Mouse (Mus musculus) hindbrain, embryonic 13.5 days (tissue): ENCODE results near the gene Selplg. TPM values are rescaled to one million over a fixed set of nuclear protein-coding genes. Genes with fewer than 3 reads are reported as not detected.

Source experiments
- ATAC-seq: fragments of 200-750 bp; cut with Nextera tagmentation; 2 replicates; pipeline ENCODE4 v1.8.0; 2017; ENCODE audit warnings: moderate TSS enrichment; ENCODE audit not compliant: low FRiP score
- H3K27ac ChIP-seq: fragments of 300-500 bp; sonication (generic); 2 replicates; pipeline ENCODE4 v1.5.1; 2015; ENCODE audit warnings: inconsistent platforms, mild to moderate bottlenecking, moderate library complexity
- H3K27me3 ChIP-seq: fragments of 300-500 bp; sonication (generic); 2 replicates; pipeline ENCODE4 v1.6.1; 2015; ENCODE audit warnings: mild to moderate bottlenecking, inconsistent platforms
- H3K36me3 ChIP-seq: fragments of 300-500 bp; sonication (generic); 2 replicates; pipeline ENCODE4 v1.6.1; 2015; ENCODE audit warnings: mild to moderate bottlenecking, inconsistent platforms
- H3K4me1 ChIP-seq: fragments of 300-500 bp; sonication (generic); replicated peaks from 2 replicates; pipeline ENCODE4 v1.6.1; 2015; ENCODE audit warnings: inconsistent platforms
- H3K4me2 ChIP-seq: fragments of 300-500 bp; sonication (generic); 2 replicates; pipeline ENCODE4 v1.6.1; 2015; ENCODE audit warnings: inconsistent platforms, mild to moderate bottlenecking, moderate library complexity
- H3K4me3 ChIP-seq: fragments of 300-500 bp; sonication (generic); 2 replicates; pipeline ENCODE4 v1.5.1; 2015; ENCODE audit warnings: mild to moderate bottlenecking, inconsistent platforms
- H3K9ac ChIP-seq: fragments of 300-500 bp; sonication (generic); 2 replicates; pipeline ENCODE4 v1.6.1; 2015; ENCODE audit warnings: mild to moderate bottlenecking, inconsistent platforms
- H3K9me3 ChIP-seq: fragments of 300-500 bp; sonication (generic); 2 replicates; pipeline ENCODE4 v1.6.1; 2016; ENCODE audit warnings: inconsistent platforms
- WGBS: fragments of 180-500 bp; shearing (Covaris S2); methylation state at CpG from one replicate; pipeline ENCODE4 v1.1.7; 2015; 5-methylcytosine and 5-hydroxymethylcytosine counted together
- polyA plus RNA-seq: library from polyadenylated mRNA; unstranded; fragments of >200 nt; fragmentation: Nextera tagmentation; extraction: Ambion mirVana; gene quantifications from 2 replicates; pipeline ENCODE4 v1.2.1, GENCODE M21; 2015

Selplg gene
- polyA plus RNA-seq, 1 experiment from 2014 or later, result 1.7 TPM

DNA sequence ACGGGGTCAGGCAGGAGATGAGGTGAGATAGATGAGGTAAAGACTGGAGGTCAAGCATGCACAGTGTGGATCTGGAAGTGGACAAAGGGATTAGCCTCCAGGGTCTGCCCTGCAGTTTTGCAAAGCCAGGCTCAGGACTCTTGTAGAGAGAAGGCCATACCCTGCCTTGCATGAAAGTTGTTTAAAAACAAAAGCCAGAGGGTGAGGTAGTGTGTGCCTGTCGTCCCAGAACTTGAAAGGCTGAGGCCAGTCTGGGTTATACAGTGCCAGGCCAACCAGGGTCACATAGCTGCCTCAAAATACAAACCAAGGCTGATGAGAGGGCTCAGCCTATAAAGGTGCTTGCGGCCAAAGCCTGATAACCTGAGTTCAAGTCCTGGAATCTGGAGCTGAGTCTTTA, 703 bp downstream of the Selplg start:
- WGBS, result 69% methylated on average over 3 of the region's 3 CpGs
- Histone ChIP-seq H3K9me3 (no peaks in the 10 kb centered on the region), H3K9ac (no peak overlapping the region), H3K27me3 (no peaks in the 10 kb centered on the region), H3K36me3 (no peaks in the 10 kb centered on the region), H3K4me2 (no peak overlapping the region), H3K27ac (no peak overlapping the region), H3K4me1 (0 out of 2 replicates have a peak, but pooled peaks cover 7% of the 10 kb centered on the region), H3K4me3 (no peak overlapping the region)
- no peak for ATAC-seq

DNA sequence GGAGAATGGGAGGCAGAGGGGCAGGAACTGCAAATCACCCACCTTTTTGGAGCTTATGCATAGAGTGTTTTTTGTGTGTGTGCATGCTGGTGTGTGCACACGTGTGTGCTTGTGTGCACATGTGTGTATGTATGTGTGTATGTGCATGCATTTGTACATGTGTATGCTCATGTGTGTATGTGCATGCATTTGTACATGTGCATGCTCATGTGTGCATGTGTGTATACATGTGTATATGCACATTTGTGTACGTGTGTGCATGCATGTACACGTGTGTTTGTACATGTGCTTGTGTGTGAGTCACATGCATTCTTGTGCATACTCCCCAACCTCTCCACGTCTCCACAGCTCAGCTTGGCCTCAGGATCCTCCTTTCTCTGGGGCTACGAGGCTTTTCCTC, 1.6 kb downstream of the Selplg start:
- H3K27ac ChIP-seq, result no peak overlapping the region
- 0 out of 2 replicates have a peak, but pooled peaks cover 7% of the 10 kb centered on the region for H3K4me1 ChIP-seq
- no peak overlapping the region for H3K9ac ChIP-seq
- H3K4me2 ChIP-seq, result no peak overlapping the region
- 91% methylated on average over 5 of the region's 5 CpGs for WGBS
- no peak overlapping the region for H3K4me3 ChIP-seq
- no peaks in the 10 kb centered on the region for H3K27me3 ChIP-seq
- no peaks in the 10 kb centered on the region for H3K9me3 ChIP-seq
- no peaks in the 10 kb centered on the region for H3K36me3 ChIP-seq
- ATAC-seq, result no peak

DNA sequence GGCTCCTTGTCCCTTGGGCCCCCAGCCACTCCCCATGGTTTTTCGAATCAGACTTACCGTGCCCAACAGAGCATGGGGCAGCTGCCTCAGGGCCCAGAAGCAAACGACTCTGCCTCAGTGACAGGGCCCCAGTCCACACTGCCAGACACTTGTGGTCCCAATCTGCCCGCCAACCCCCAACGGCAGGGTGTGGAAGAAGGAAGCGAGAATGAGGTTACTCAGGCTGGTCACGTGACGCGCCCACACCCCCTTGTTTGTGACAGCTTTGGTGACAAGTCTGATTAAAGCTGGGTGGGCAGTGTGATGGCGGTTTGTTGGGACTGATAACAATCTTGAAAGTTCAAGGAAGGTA, 2.2 kb downstream of the Selplg start:
- Histone ChIP-seq H3K4me2 (no peak overlapping the region), H3K36me3 (no peaks in the 10 kb centered on the region), H3K4me1 (0 out of 2 replicates have a peak, but pooled peaks cover 7% of the 10 kb centered on the region), H3K4me3 (no peak overlapping the region), H3K9ac (no peak overlapping the region), H3K27me3 (no peaks in the 10 kb centered on the region), H3K9me3 (no peaks in the 10 kb centered on the region), H3K27ac (no peak overlapping the region)
- 70% methylated on average over 10 of the region's 10 CpGs for WGBS
- no peak for ATAC-seq

DNA sequence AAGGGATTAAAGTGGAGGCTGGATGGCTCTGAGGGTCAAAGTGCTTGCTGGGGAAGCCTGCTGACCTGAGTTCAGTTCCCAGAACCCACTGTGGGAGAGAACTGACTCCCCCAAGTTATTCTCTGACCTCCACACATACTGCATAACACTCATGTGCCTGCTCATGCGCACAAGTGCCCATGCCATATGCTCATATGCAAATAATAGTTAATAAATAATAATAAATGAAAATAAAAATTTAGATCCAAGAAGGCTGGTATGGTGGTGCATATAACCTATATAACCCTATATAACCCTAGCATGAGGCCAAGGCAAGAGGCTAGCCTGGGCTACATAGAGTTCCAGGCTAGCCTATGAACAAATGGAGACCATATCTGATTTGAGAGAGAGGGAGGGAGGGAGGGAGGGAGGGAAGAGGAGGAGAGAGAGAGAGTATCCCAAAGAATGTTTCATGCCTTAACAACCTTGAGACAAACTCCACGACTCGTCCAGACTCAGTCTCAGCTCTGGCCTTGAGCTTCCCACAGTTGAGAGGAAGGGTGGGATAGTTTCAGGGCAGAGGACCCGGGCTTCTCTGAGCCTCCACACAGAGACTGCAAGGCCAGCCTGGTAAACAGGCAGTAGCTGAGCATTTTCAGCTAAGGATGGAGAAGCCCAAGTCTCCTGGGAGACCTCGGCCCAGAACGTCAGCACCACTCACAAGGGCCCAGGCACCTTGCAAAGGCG, 2.7 kb downstream of the Selplg start:
- no peak overlapping the region for H3K9ac ChIP-seq
- ATAC-seq, result no peak
- no peak overlapping the region for H3K27ac ChIP-seq
- H3K4me1 ChIP-seq, result 0 out of 2 replicates have a peak, but pooled peaks cover 7% of the 10 kb centered on the region
- no peak overlapping the region for H3K4me2 ChIP-seq
- H3K36me3 ChIP-seq, result no peaks in the 10 kb centered on the region
- H3K4me3 ChIP-seq, result no peak overlapping the region
- WGBS, result 80% methylated on average over 7 of the region's 7 CpGs
- no peaks in the 10 kb centered on the region for H3K9me3 ChIP-seq
- no peaks in the 10 kb centered on the region for H3K27me3 ChIP-seq

DNA sequence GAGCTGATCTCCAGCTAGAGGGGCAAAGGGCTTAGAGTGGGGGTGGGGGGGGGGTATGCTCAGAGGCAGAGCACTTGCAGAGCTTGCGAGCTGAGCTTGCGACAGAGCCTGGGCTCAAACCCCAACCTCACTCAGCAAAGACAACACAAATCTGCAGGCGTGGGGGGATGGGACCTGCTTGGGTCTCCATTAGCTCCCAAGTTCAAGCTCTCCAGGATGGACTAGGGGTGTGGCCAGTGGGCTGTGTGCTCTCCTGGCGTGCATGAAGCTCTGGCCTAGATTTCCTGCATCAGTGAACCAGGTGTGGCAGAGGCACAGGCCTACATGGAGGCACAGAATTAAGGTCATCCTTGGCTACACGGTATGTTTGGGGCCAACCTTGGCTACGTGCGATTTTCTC, 4.0 kb downstream of the Selplg start:
- H3K4me3 ChIP-seq, result no peak overlapping the region
- 0 out of 2 replicates have a peak, but pooled peaks cover 7% of the 10 kb centered on the region for H3K4me1 ChIP-seq
- no peaks in the 10 kb centered on the region for H3K27me3 ChIP-seq
- H3K9me3 ChIP-seq, result no peaks in the 10 kb centered on the region
- H3K4me2 ChIP-seq, result no peak overlapping the region
- H3K36me3 ChIP-seq, result no peaks in the 10 kb centered on the region
- no peak overlapping the region for H3K9ac ChIP-seq
- 61% methylated on average over 7 of the region's 7 CpGs for WGBS
- H3K27ac ChIP-seq, result no peak overlapping the region
- ATAC-seq, result no peak

DNA sequence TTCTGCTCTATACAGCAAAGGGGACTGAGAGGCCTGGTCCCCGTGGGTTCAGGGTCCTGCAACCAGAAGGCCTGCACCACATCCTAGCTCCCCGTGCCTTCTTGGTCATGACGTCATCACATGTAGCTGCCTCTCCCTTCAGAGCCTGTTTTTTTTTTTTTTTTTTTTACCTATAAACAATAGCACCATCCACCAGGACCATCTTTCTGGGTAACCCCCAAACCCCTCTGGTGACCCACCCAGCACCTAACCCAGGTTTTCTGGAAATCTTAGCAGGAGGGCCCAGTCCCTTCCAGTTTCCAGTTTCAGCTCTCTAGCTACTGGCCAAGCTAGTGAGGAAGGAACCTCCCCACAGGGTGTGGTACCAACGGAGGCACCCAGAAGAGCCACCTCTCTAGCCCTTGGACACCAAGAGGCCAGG, 4.4 kb downstream of the Selplg start:
- Histone ChIP-seq H3K4me3 (no peak overlapping the region), H3K4me1 (0 out of 2 replicates have a peak, but pooled peaks cover 7% of the 10 kb centered on the region), H3K27me3 (no peaks in the 10 kb centered on the region), H3K9me3 (no peaks in the 10 kb centered on the region), H3K27ac (no peak overlapping the region), H3K4me2 (no peak overlapping the region), H3K36me3 (no peaks in the 10 kb centered on the region), H3K9ac (no peak overlapping the region)
- no peak for ATAC-seq
- 66% methylated on average over 4 of the region's 4 CpGs for WGBS

DNA sequence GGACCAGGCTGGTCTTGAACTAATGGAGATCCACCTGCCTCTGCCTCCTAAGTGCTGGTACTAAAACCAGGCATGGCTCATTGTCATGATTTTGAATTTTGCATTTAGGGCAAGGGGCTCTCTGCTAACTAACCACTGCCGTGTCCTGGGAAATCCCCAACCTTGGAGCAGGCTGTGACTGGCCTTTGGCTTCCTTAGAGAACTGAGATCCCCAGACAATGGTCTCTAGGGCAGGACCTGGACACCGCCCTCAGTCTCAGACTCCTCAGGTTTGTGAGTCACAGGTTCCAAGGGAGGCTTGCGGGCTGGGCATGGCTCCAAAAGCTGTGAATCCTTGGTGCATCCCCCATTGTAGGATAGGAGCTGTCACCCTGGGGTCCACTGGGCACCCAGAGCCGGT, 5.8 kb downstream of the Selplg start:
- Histone ChIP-seq H3K4me1 (no peaks in the 10 kb centered on the region), H3K4me3 (no peak overlapping the region), H3K4me2 (no peak overlapping the region), H3K27me3 (no peaks in the 10 kb centered on the region), H3K9me3 (no peaks in the 10 kb centered on the region), H3K36me3 (no peaks in the 10 kb centered on the region), H3K27ac (no peak overlapping the region), H3K9ac (no peak overlapping the region)
- ATAC-seq, result no peak
- WGBS, result 95% methylated on average over 4 of the region's 4 CpGs

DNA sequence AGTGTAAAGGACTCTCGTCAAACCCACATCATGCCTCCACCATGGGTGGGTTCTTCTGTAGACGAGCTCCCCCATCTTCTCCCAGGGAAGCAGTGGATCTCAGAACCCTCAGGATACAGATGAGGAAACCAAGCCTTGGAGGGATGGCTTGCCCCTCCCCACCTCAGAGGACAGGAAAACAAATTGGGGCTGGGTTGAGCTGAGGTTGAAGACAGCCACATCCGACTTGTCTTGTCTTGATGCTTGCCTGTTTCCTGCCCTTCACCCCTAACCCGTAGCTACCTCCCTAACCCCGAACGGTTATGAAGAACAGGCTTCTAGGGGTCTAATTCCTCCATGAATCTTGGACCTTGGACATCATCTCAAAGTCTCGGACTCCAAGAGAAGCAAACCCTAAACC, 6.9 kb downstream of the Selplg start:
- no peaks in the 10 kb centered on the region for H3K36me3 ChIP-seq
- WGBS, result 89% methylated on average over 7 of the region's 7 CpGs

DNA sequence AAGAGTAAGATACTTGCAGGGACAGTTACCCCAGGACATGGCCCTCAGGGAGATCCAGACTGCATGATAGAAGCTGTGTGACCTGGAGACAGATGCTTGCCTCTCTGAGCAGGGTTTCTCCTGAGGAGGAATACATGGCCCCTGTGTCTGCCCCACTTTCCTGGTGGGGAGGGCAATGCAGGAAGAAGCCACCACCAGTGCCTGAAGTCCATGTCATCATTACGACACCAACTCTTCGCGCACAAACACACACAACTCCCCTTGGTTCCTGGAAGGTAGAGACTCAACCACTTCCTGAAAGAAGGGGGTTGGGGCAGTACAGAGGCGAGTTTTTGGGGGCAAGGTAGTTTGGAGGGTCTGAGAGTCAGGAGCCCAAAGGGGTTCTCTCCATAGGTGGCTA, 8.2 kb downstream of the Selplg start:
- no peaks in the 10 kb centered on the region for H3K4me1 ChIP-seq
- no peak overlapping the region for H3K9ac ChIP-seq
- H3K4me3 ChIP-seq, result no peak overlapping the region
- no peak for ATAC-seq
- H3K4me2 ChIP-seq, result no peak overlapping the region
- H3K9me3 ChIP-seq, result no peaks in the 10 kb centered on the region
- no peaks in the 10 kb centered on the region for H3K27me3 ChIP-seq
- WGBS, result 92% methylated on average over 4 of the region's 4 CpGs
- H3K27ac ChIP-seq, result no peak overlapping the region
- no peaks in the 10 kb centered on the region for H3K36me3 ChIP-seq

More for the DNA sequence above, 6.9 kb downstream of the Selplg start:
- H3K4me2 ChIP-seq, result no peak overlapping the region
- no peak overlapping the region for H3K9ac ChIP-seq
- no peaks in the 10 kb centered on the region for H3K4me1 ChIP-seq
- H3K27me3 ChIP-seq, result no peaks in the 10 kb centered on the region
- ATAC-seq, result no peak
- H3K27ac ChIP-seq, result no peak overlapping the region
- H3K4me3 ChIP-seq, result no peak overlapping the region
- no peaks in the 10 kb centered on the region for H3K9me3 ChIP-seq

DNA sequence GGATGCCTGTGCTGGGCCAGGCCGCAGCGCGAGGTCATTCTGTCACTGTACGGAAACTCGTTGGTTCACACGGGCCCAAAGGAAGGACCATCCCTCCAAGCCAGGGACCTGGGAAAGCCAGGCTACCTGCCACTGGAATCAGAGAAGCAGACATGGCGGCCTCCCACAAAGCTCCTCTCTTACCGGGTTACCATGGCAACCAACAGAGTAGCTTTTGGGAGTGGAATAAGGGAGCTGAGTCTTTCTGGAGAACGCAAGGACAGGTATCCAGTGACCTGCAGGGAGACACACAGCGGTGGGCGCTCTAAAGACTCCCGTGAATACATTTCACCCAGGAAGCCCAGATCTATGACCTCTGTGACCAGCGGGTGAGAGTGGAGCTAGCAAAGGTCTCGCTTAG, 13.9 kb downstream of the Selplg start:
- Histone ChIP-seq H3K27me3 (peaks cover 11% of the 10 kb centered on the region; the same call in 1 of the 2 replicates), H3K4me1 (0 out of 2 replicates have a peak, but pooled peaks cover 4% of the 10 kb centered on the region), H3K27ac (no peak overlapping the region), H3K4me3 (no peak overlapping the region), H3K36me3 (no peaks in the 10 kb centered on the region), H3K9ac (no peak overlapping the region), H3K4me2 (no peak overlapping the region), H3K9me3 (no peaks in the 10 kb centered on the region)
- WGBS, result 69% methylated on average over 14 of the region's 14 CpGs
- ATAC-seq, result no peak

DNA sequence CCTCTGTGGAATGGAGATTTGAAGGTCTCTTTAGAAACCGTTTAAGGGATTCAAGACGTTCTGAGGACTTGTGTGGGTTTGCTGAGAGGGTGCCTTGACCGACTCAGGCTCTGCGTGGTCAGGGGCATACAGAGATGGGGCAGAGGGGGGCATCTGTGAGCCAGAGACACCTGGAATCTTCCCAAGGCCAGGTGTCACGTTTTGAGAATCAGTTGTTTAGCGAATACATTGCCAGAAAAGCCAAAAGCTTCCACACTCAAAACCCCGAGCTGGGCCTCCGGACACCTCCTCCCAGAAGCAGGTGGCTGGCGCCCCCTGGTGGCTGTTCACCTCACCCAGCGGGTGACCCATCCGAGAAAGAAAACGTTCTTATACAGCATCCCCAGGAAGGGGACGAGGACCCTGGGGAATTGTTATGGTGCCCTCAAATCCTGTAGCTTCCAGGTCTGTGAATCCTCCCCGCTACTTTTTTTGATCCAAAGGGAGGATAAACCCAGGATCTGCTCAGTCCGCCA, 16.7 kb downstream of the Selplg start:
- H3K4me3 ChIP-seq, result no peak overlapping the region
- peak overlapping the region; percentile 44 for H3K9ac ChIP-seq
- H3K4me1 ChIP-seq, result 0 out of 2 replicates have a peak, but pooled peaks cover 4% of the 10 kb centered on the region
- peak overlapping the region; percentile 25; the same call in 1 of the 2 replicates for H3K4me2 ChIP-seq
- H3K9me3 ChIP-seq, result peaks cover 7% of the 10 kb centered on the region
- no peak overlapping the region for H3K27ac ChIP-seq
- 11% methylated on average over 15 of the region's 15 CpGs for WGBS
- H3K27me3 ChIP-seq, result peaks cover 11% of the 10 kb centered on the region; the same call in 1 of the 2 replicates
- no peaks in the 10 kb centered on the region for H3K36me3 ChIP-seq
- ATAC-seq, result no peak

DNA sequence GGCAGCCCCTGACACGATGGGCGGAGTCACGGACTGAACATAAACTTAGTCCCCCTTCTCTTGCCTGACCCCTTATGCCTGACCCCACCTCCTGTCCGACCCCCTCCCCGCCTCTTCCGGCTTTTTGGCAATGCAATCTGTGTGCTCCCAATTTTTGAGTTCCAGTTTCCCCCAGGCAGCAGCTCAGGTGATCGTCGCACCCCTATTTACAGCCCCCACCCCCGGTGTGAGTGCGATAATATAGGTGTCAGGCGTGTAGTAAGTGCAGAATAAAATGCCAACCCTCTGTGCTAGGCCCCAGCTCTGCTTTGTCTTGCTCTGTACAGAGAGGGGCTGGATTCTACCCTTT, 17.4 kb downstream of the Selplg start:
- Histone ChIP-seq H3K9ac (no peak overlapping the region), H3K4me2 (no peak overlapping the region), H3K4me3 (no peak overlapping the region), H3K27ac (no peak overlapping the region), H3K9me3 (peaks cover 10% of the 10 kb centered on the region), H3K36me3 (no peaks in the 10 kb centered on the region), H3K4me1 (0 out of 2 replicates have a peak, but pooled peaks cover 4% of the 10 kb centered on the region), H3K27me3 (peaks cover 11% of the 10 kb centered on the region; the same call in 1 of the 2 replicates)
- no peak for ATAC-seq
- 55% methylated on average over 11 of the region's 11 CpGs for WGBS
